Mouse (Mus musculus): ENCODE results near the gene Fbp2.

- TF ChIP-seq POLR2A (IDR thresholded peaks at IDR 0.05; ENCODE audit: insufficient read depth, low read depth, low read length) = no peak
- no peak for TF ChIP-seq CTCF (IDR thresholded peaks at IDR 0.05; ENCODE audit: insufficient read depth, low read depth, low read length)
Measured at GRCm38 (mm10) chr13:62877247-62877646, 19.0 kb upstream of the Fbp2 start.
